Mouse (Mus musculus) kidney, postnatal 4 days (tissue): ENCODE measurements at regions not wholly inside any gene's neighbourhood (a gene's known extent, or its start where the extent isn't known, plus 50 kb on each side); places are given as distances from the start of the nearest gene placed in this dataset.

Experiments used
- DNase-seq, 2 experiments: peaks; one replicate each; pipeline ENCODE4 v3.0.0; 2021; ENCODE audit warnings: mixed read lengths in 2 of 2

- no peak for DNase-seq
These were observed 61.8 kb upstream of the Gli2 start for GRCm38 (mm10) chr1:119115106-119115674.

GRCm38 (mm10) chr1:119108578-119108977, 55.2 kb upstream of the Gli2 start:
- no peak for DNase-seq

- no peak for DNase-seq
These were observed 53.0 kb upstream of the Gli2 start for GRCm38 (mm10) chr1:119106246-119106975.
